Mouse (Mus musculus) c-Kit-positive CD71-positive TER-119-positive erythroid progenitor cells, embryonic 14.5 days (primary cell): Measurements from ENCODE around the gene Acox3.

Experiments
- DNase-seq: peaks from one replicate; pipeline ENCODE4 v3.0.0-alpha.2; 2013; ENCODE audit warnings: low spot score

Gene Acox3

GRCm38 (mm10) chr5:35582445-35583220 lies at the start of gene Acox3:
Acox3 (plus strand) TSS chr5:35583040.
- DNase-seq: peak; percentile 92

- DNase-seq: peak; percentile 10
These were observed 46.6 kb upstream of the Acox3 start for GRCm38 (mm10) chr5:35536271-35536670.

- no peak for DNase-seq
These were observed 45.4 kb upstream of the Acox3 start for GRCm38 (mm10) chr5:35537474-35537873.

GRCm38 (mm10) chr5:35538022-35538421 lies 44.8 kb upstream of the Acox3 start:
- no peak for DNase-seq

- no peak for DNase-seq
These were observed 43.3 kb upstream of the Acox3 start for GRCm38 (mm10) chr5:35539576-35539975.

GRCm38 (mm10) chr5:35540555-35540954 lies 42.3 kb upstream of the Acox3 start:
- DNase-seq: no peak

- no peak for DNase-seq
These were observed 41.6 kb upstream of the Acox3 start for GRCm38 (mm10) chr5:35541059-35541790.

- no peak for DNase-seq
These were observed 36.7 kb upstream of the Acox3 start for GRCm38 (mm10) chr5:35546127-35546526.

- DNase-seq: no peak
These were observed 30.7 kb upstream of the Acox3 start for GRCm38 (mm10) chr5:35551855-35552837.

- DNase-seq: no peak
These were observed 29.9 kb upstream of the Acox3 start for GRCm38 (mm10) chr5:35552838-35553539.

- no peak for DNase-seq
These were observed 26.4 kb upstream of the Acox3 start for GRCm38 (mm10) chr5:35556393-35556792.

- DNase-seq: no peak
These were observed 24.8 kb upstream of the Acox3 start for GRCm38 (mm10) chr5:35557946-35558621.

GRCm38 (mm10) chr5:35559447-35559846 lies 23.4 kb upstream of the Acox3 start:
- no peak for DNase-seq

GRCm38 (mm10) chr5:35562616-35563015 lies 20.2 kb upstream of the Acox3 start:
- DNase-seq: no peak

- DNase-seq: peak; percentile 47
These were observed 19.4 kb upstream of the Acox3 start for GRCm38 (mm10) chr5:35563449-35563848.

- no peak for DNase-seq
These were observed 17.6 kb upstream of the Acox3 start for GRCm38 (mm10) chr5:35565217-35565616.

- DNase-seq: no peak
These were observed 16.2 kb upstream of the Acox3 start for GRCm38 (mm10) chr5:35566632-35567031.

- no peak for DNase-seq
These were observed 11.3 kb upstream of the Acox3 start for GRCm38 (mm10) chr5:35571546-35571945.

- DNase-seq: peak; percentile 78
These were observed 7.9 kb upstream of the Acox3 start, which contains the start of gene Trmt44 for GRCm38 (mm10) chr5:35574653-35575599. Trmt44 (minus strand) TSS chr5:35575070.
